Mouse (Mus musculus) lung, postnatal 25 days (tissue): ENCODE measurements around the gene Gm20721.
A peak's percentile ranks its signal among the peaks of the same experiment; 100 is the strongest.
"Not testable (repeated sequence)": the region's sequence is repeated elsewhere in the genome, so short reads cannot be mapped to it uniquely, and the experiment has no call there.

ENCODE experiments used
- DNase-seq: peaks from one replicate; pipeline ENCODE4 v3.0.0; 2022; ENCODE audit warnings: low spot score

Gene Gm20721

GRCm38 (mm10) chr2:174346612-174346998 is at the start of gene Gm20721:
Gene Gm20721 (minus strand): TSS chr2:174346712.
- no peak for DNase-seq

GRCm38 (mm10) chr2:174393383-174393782 is 46.9 kb upstream of the Gm20721 start:
- DNase-seq: no peak

- DNase-seq: no peak
Measured at GRCm38 (mm10) chr2:174392554-174392953, 46.0 kb upstream of the Gm20721 start.

GRCm38 (mm10) chr2:174391936-174392335 is 45.4 kb upstream of the Gm20721 start:
- DNase-seq: no peak

- DNase-seq: no peak
Measured at GRCm38 (mm10) chr2:174381021-174381420, 34.5 kb upstream of the Gm20721 start.

- no peak for DNase-seq
Measured at GRCm38 (mm10) chr2:174366571-174366970, 20.1 kb upstream of the Gm20721 start.

GRCm38 (mm10) chr2:174359656-174360055 is 13.1 kb upstream of the Gm20721 start:
- no peak for DNase-seq

GRCm38 (mm10) chr2:174358516-174358915 is 12.0 kb upstream of the Gm20721 start:
- DNase-seq: no peak

- not testable (repeated sequence) for DNase-seq
Measured at GRCm38 (mm10) chr2:174346999-174347668, 622 bp upstream of the Gm20721 start.

- no peak for DNase-seq
Measured at GRCm38 (mm10) chr2:174344996-174345395, 1.5 kb downstream of the Gm20721 start.

GRCm38 (mm10) chr2:174344003-174344655 is 2.4 kb downstream of the Gm20721 start:
- DNase-seq: peak; percentile 93

- no peak for DNase-seq
Measured at GRCm38 (mm10) chr2:174343566-174343965, 2.9 kb downstream of the Gm20721 start.

- no peak for DNase-seq
Measured at GRCm38 (mm10) chr2:174342793-174343400, 3.6 kb downstream of the Gm20721 start.

- DNase-seq: no peak
Measured at GRCm38 (mm10) chr2:174340893-174341580, 5.5 kb downstream of the Gm20721 start.

GRCm38 (mm10) chr2:174340229-174340892 is 6.2 kb downstream of the Gm20721 start:
- no peak for DNase-seq

- DNase-seq: no peak
Measured at GRCm38 (mm10) chr2:174339701-174340100, 6.8 kb downstream of the Gm20721 start.

- DNase-seq: no peak
Measured at GRCm38 (mm10) chr2:174337275-174337674, 9.2 kb downstream of the Gm20721 start.

- no peak for DNase-seq
Measured at GRCm38 (mm10) chr2:174334415-174334814, 12.1 kb downstream of the Gm20721 start.

GRCm38 (mm10) chr2:174333239-174333890 is 13.1 kb downstream of the Gm20721 start:
- no peak for DNase-seq

- no peak for DNase-seq
Measured at GRCm38 (mm10) chr2:174331282-174332030, 15.1 kb downstream of the Gm20721 start.
